8 mouse cellular contexts compared by ENCODE assay signal in genomic region chr1:75521321-75522031, GRCm38 (mm10). TPM values are rescaled to one million over a fixed set of nuclear protein-coding genes. Genes with fewer than 3 reads are reported as not detected.
A peak's percentile ranks its signal among the peaks of the same experiment; 100 is the strongest.
DNase-seq lines count a peak whose midpoint lies in the region; ATAC-seq and TF ChIP-seq lines count a peak whose summit lies in the region.

Stk11ip (plus strand) TSS chr1:75521529.

- peak within 1 kb of the TSS; percentile 66 for H3K4me3 ChIP-seq in embryonic facial prominence, embryonic 14.5 days (ENCODE audit: low read depth, low read length)
- peak within 1 kb of the TSS; percentile 61 for H3K4me3 ChIP-seq in heart, adult 2 months
- H3K4me3 ChIP-seq in limb, embryonic 13.5 days: peak within 1 kb of the TSS; percentile 65
- H3K4me3 ChIP-seq in midbrain, embryonic 16.5 days (ENCODE audit: low read depth, low read length): peak within 1 kb of the TSS; percentile 74

- TF ChIP-seq POLR2A in heart, adult 2 months (IDR thresholded peaks at IDR 0.05; ENCODE audit: insufficient read depth, low read depth, low read length): peak; percentile 89

- intact Hi-C loops in heart, adult 2 months (cut with DNase I): no loop called here

- DNase-seq in 3T3-L1 (ENCODE audit: low read depth, low spot score): peak; percentile 99
- peak; percentile 84 to 87 for DNase-seq in adrenal gland, postnatal 4 days (ENCODE audit: low spot score in 2 of 2)
- DNase-seq in embryonic facial prominence, embryonic 14.5 days (ENCODE audit: low spot score): peak; percentile 100
- peak; percentile 94 to 95 for DNase-seq in heart, adult 2 months
- peak; percentile 90 to 93 for DNase-seq in kidney, adult 8-10 months
- DNase-seq in spleen, postnatal 10 days (ENCODE audit: low spot score in 2 of 2): peak; percentile 83 to 94

- ATAC-seq in embryonic facial prominence, embryonic 14.5 days (ENCODE audit: low read depth): peak; percentile 99
- peak; percentile 98 for ATAC-seq in limb, embryonic 13.5 days (ENCODE audit: low FRiP score, low read depth)
- peak; percentile 97 for ATAC-seq in midbrain, embryonic 16.5 days

- no peak for TF ChIP-seq CTCF in heart, adult 2 months (IDR thresholded peaks at IDR 0.05)

- H3K9me3 ChIP-seq in embryonic facial prominence, embryonic 14.5 days (ENCODE audit: control insufficient read depth, low read length): no peaks in the 10 kb centered on the region
- no peaks in the 10 kb centered on the region for H3K9me3 ChIP-seq in limb, embryonic 13.5 days
- no peaks in the 10 kb centered on the region for H3K9me3 ChIP-seq in midbrain, embryonic 16.5 days (replicated peaks; ENCODE audit: control insufficient read depth, low read length, poor library complexity, severe bottlenecking)

- under 1% methylated on average over 46 of the region's 46 CpGs for whole genome bisulfite sequencing in embryonic facial prominence, embryonic 14.5 days
- under 1% methylated on average over 46 of the region's 46 CpGs for WGBS in heart, adult 2 months
- under 1% methylated on average over 46 of the region's 46 CpGs for WGBS in limb, embryonic 13.5 days
- WGBS in midbrain, embryonic 16.5 days: 0% methylated on average over 46 of the region's 46 CpGs

- H3K36me3 ChIP-seq in embryonic facial prominence, embryonic 14.5 days (ENCODE audit: control insufficient read depth, insufficient read depth, low read length): peaks cover 7% of the 10 kb centered on the region; the same call in 1 of the 2 replicates
- H3K36me3 ChIP-seq in heart, adult 2 months (ENCODE audit: control insufficient read depth, insufficient read depth, low read length): no peaks in the 10 kb centered on the region
- H3K36me3 ChIP-seq in limb, embryonic 13.5 days: peaks cover 20% of the 10 kb centered on the region
- H3K36me3 ChIP-seq in midbrain, embryonic 16.5 days (ENCODE audit: control insufficient read depth, insufficient read depth, low read length): peaks cover 7% of the 10 kb centered on the region

- peak within 1 kb of the TSS; percentile 66 for H3K9ac ChIP-seq in embryonic facial prominence, embryonic 14.5 days (ENCODE audit: low read depth, low read length)
- peak within 1 kb of the TSS; percentile 45 for H3K9ac ChIP-seq in heart, adult 2 months (ENCODE audit: low read depth, low read length)
- H3K9ac ChIP-seq in limb, embryonic 13.5 days: peak within 1 kb of the TSS; percentile 60
- H3K9ac ChIP-seq in midbrain, embryonic 16.5 days (ENCODE audit: low read depth, low read length): peak within 1 kb of the TSS; percentile 67

- peak within 1 kb of the TSS; percentile 98 for H3K27ac ChIP-seq in embryonic facial prominence, embryonic 14.5 days (replicated peaks; ENCODE audit: low read depth, low read length)
- peak within 1 kb of the TSS; percentile 90 for H3K27ac ChIP-seq in heart, adult 2 months
- peak within 1 kb of the TSS; percentile 97 for H3K27ac ChIP-seq in limb, embryonic 13.5 days
- H3K27ac ChIP-seq in midbrain, embryonic 16.5 days (ENCODE audit: low read length): peak within 1 kb of the TSS; percentile 89

- H3K27me3 ChIP-seq in embryonic facial prominence, embryonic 14.5 days (replicated peaks; ENCODE audit: control insufficient read depth, insufficient read depth, low read length): no peaks in the 10 kb centered on the region
- H3K27me3 ChIP-seq in heart, adult 2 months (ENCODE audit: control insufficient read depth, insufficient read depth, low read length): no peaks in the 10 kb centered on the region
- H3K27me3 ChIP-seq in limb, embryonic 13.5 days: no peaks in the 10 kb centered on the region
- no peaks in the 10 kb centered on the region for H3K27me3 ChIP-seq in midbrain, embryonic 16.5 days (ENCODE audit: control insufficient read depth, insufficient read depth, low read depth, low read length)

- peak within 1 kb of the TSS; percentile 80 for H3K4me2 ChIP-seq in embryonic facial prominence, embryonic 14.5 days (ENCODE audit: low read depth, low read length)
- H3K4me2 ChIP-seq in limb, embryonic 13.5 days (replicated peaks): peak within 1 kb of the TSS; percentile 72
- peak within 1 kb of the TSS; percentile 65 for H3K4me2 ChIP-seq in midbrain, embryonic 16.5 days (ENCODE audit: low read length)

- no peaks in the 10 kb centered on the region for H3K79me2 ChIP-seq in heart, adult 2 months (replicated peaks; ENCODE audit: control insufficient read depth, insufficient read depth, low read length)

- peaks cover 25% of the 10 kb centered on the region for H3K4me1 ChIP-seq in embryonic facial prominence, embryonic 14.5 days (ENCODE audit: control insufficient read depth, insufficient read depth, low read length)
- H3K4me1 ChIP-seq in heart, adult 2 months (ENCODE audit: control insufficient read depth, insufficient read depth, low read length): no peaks in the 10 kb centered on the region
- peaks cover 26% of the 10 kb centered on the region for H3K4me1 ChIP-seq in limb, embryonic 13.5 days
- peaks cover 11% of the 10 kb centered on the region for H3K4me1 ChIP-seq in midbrain, embryonic 16.5 days (ENCODE audit: control insufficient read depth, insufficient read depth, low read length)

- TF ChIP-seq EP300 in heart, adult 2 months (IDR thresholded peaks at IDR 0.05; ENCODE audit: insufficient read depth, low read depth, low read length): no peak

RNA-seq across cellular contexts. Expression of gene Stk11ip, which starts in this region (rescaled TPM):
- total RNA-seq in adrenal gland, postnatal 4 days (2021): 10 to 100 TPM; 38.1 to 38.4 TPM
- polyA plus RNA-seq in embryonic facial prominence, embryonic 14.5 days (2014; fragmentation: Nextera tagmentation; extraction: Ambion mirVana): 13.1 and 15.3 TPM in 2 replicates
- total RNA-seq in heart, adult 2 months (2021): 1 to 10 TPM; 7.3 to 7.7 TPM
- 12.9 and 19.8 TPM in 2 replicates for polyA plus RNA-seq in heart, adult 2 months (2012; rRNA removed)
- 23.4 and 25.5 TPM in 2 replicates for polyA plus RNA-seq in limb, embryonic 13.5 days (2015; fragmentation: Nextera tagmentation; extraction: Ambion mirVana)
- polyA plus RNA-seq in midbrain, embryonic 16.5 days (2015; fragmentation: Nextera tagmentation; extraction: Ambion mirVana): 23.2 and 25.9 TPM in 2 replicates

Comparison
In these comparisons a context has a peak if more than half of its experiments do, and no peak if none do; other contexts are left out.
1. Peak in every context shown above with its lines: DNase-seq, ATAC-seq, H3K4me3 ChIP-seq and H3K27ac ChIP-seq.
2. RNA of gene Stk11ip (total RNA-seq): 38.1 to 38.4 TPM in adrenal gland, postnatal 4 days; 7.3 to 7.7 TPM in heart, adult 2 months; every median in the first group is over 4 times any median in the second.